Mouse (Mus musculus) liver, adult 2 months (tissue): ENCODE measurements at regions not wholly inside any gene's neighbourhood (a gene's known extent, or its start where the extent isn't known, plus 50 kb on each side); places are given as distances from the start of the nearest gene placed in this dataset.

Experiments used
- DNase-seq: peaks from one replicate; pipeline ENCODE4 v3.0.0-alpha.2; 2011; ENCODE audit warnings: low read depth, low spot score; ENCODE audit errors: extremely low read depth
- H3K27ac ChIP-seq: fragments of 200-500 bp; replicated peaks from 2 replicates; pipeline ENCODE4 v1.5.1; 2012; ENCODE audit warnings: low read depth, mild to moderate bottlenecking, control low read depth, inconsistent platforms, low read length; ENCODE audit not compliant: insufficient read depth
- H3K27me3 ChIP-seq: fragments of 200-500 bp; 2 replicates; pipeline ENCODE4 v1.6.1; 2012; ENCODE audit warnings: mild to moderate bottlenecking, moderate library complexity, low read length, inconsistent platforms; ENCODE audit not compliant: control insufficient read depth, insufficient read depth
- H3K36me3 ChIP-seq: fragments of 200-500 bp; 2 replicates; pipeline ENCODE4 v1.6.1; 2012; ENCODE audit warnings: low read length, inconsistent platforms; ENCODE audit not compliant: control insufficient read depth, insufficient read depth
- H3K4me1 ChIP-seq: fragments of 200-500 bp; 2 replicates; pipeline ENCODE4 v1.6.1; 2011; ENCODE audit warnings: low read length; ENCODE audit not compliant: control insufficient read depth, insufficient read depth
- H3K4me3 ChIP-seq: fragments of 200-500 bp; 2 replicates; pipeline ENCODE4 v1.5.1; 2011; ENCODE audit warnings: low read depth, mild to moderate bottlenecking, control low read depth, low read length, moderate library complexity; ENCODE audit not compliant: insufficient read depth
- H3K79me2 ChIP-seq: fragments of 200-500 bp; 2 replicates; pipeline ENCODE4 v1.6.1; 2012; ENCODE audit warnings: inconsistent platforms, mild to moderate bottlenecking, low read length, moderate library complexity; ENCODE audit not compliant: control insufficient read depth, insufficient read depth
- H3K9ac ChIP-seq: fragments of 200-500 bp; 2 replicates; pipeline ENCODE4 v1.6.1; 2012; ENCODE audit warnings: low read depth, mild to moderate bottlenecking, control low read depth, inconsistent platforms, low read length
- CTCF ChIP-seq: fragments of 200-500 bp; IDR thresholded peaks from 2 replicates; pipeline ENCODE4 v1.5.1; 2011; ENCODE audit warnings: low read depth, low read length, control low read depth
- POLR2A ChIP-seq: fragments of 200-500 bp; IDR thresholded peaks from 2 replicates; pipeline ENCODE4 v1.6.1; 2011; ENCODE audit warnings: low read length, control low read depth; ENCODE audit not compliant: insufficient read depth; ENCODE audit errors: extremely low read depth
- WGBS: fragments of 180-500 bp; shearing (Covaris S2); methylation state at CpG from one replicate; pipeline ENCODE4 v1.1.7; 2018; 5-methylcytosine and 5-hydroxymethylcytosine counted together

DNA sequence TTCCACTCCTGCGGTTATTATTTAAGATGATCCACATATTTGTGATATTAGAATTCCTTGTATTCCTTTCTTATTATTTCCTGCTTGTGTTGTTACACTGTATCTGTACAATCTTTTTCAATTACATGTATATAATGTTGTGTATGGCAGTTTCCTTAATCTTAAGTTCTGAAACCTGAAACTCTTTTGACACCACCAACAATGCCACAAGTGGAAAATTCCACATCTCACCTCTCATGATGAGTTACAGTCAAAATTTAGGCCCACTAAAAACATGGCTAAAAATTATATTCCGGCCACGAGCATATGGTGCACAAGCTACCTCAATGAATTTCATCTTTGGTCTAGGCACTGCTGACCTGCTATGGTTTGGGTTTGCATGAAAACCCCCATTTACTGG lies 85.9 kb downstream of the 1700129C05Rik start:
- H3K9ac ChIP-seq: no peak overlapping the region
- no peaks in the 10 kb centered on the region for H3K27me3 ChIP-seq
- 94% methylated on average over 3 of the region's 3 CpGs for WGBS
- no peaks in the 10 kb centered on the region for H3K4me1 ChIP-seq
- no peaks in the 10 kb centered on the region for H3K79me2 ChIP-seq
- H3K27ac ChIP-seq: no peak overlapping the region
- TF ChIP-seq POLR2A (no peak), CTCF (no peak)
- no peaks in the 10 kb centered on the region for H3K36me3 ChIP-seq
- no peak for DNase-seq
- no peak overlapping the region for H3K4me3 ChIP-seq

DNA sequence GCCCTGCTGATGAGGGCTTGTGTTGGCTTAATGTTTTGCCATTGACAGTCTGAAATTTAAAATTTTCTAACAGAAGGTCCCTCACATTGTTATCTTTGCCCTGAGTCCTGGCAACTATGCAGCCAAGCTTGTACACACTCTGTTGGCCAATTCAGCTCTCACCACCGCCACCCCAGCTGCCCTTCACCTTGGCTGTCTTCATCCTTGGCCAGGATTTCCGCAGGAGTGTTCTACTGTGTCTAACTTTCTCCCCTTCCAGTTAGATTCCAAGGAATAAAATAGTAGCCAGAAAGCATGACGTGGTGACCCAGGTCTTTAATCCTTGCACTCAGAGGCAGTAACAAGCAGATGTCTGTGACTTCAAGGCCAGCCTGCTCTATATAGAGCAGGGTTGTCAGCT lies 87.4 kb downstream of the 1700129C05Rik start:
- H3K79me2 ChIP-seq: no peaks in the 10 kb centered on the region
- no peak for DNase-seq
- WGBS: 69% methylated on average over 3 of the region's 3 CpGs
- no peak for TF ChIP-seq POLR2A
- TF ChIP-seq CTCF: no peak
- no peaks in the 10 kb centered on the region for H3K36me3 ChIP-seq
- H3K27ac ChIP-seq: no peak overlapping the region
- no peaks in the 10 kb centered on the region for H3K4me1 ChIP-seq
- no peak overlapping the region for H3K9ac ChIP-seq
- H3K27me3 ChIP-seq: no peaks in the 10 kb centered on the region
- no peak overlapping the region for H3K4me3 ChIP-seq

DNA sequence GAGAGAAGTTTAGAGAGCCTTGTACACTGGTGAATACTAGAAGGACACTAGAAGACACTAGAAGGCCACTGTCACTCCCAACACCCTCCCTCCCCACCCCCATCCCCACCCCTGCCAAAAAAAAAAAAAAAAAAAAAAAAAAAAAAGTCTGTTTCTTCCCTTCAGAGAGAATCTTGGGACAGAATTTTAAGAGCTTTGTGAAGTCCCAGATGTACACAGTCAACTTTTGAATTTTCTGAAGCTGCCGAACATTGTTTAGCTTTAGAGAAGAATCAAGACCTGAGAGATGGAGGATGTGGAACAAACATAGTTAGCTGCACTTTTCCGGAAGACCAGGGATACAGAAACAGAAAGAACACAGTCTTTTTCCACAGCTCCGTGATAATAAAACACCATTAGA lies 90.3 kb downstream of the 1700129C05Rik start:
- 84% methylated on average over 3 of the region's 3 CpGs for WGBS
- Histone ChIP-seq H3K27me3 (no peaks in the 10 kb centered on the region), H3K27ac (no peak overlapping the region), H3K79me2 (no peaks in the 10 kb centered on the region), H3K36me3 (no peaks in the 10 kb centered on the region), H3K4me3 (no peak overlapping the region), H3K4me1 (no peaks in the 10 kb centered on the region), H3K9ac (no peak overlapping the region)
- TF ChIP-seq CTCF: no peak
- TF ChIP-seq POLR2A: no peak
- no peak for DNase-seq

GRCm38 (mm10) chr14:59051478-59051879 lies 91.2 kb downstream of the 1700129C05Rik start:
- no peaks in the 10 kb centered on the region for H3K79me2 ChIP-seq
- H3K36me3 ChIP-seq: no peaks in the 10 kb centered on the region
- WGBS: 63% methylated on average over 6 of the region's 6 CpGs
- no peaks in the 10 kb centered on the region for H3K4me1 ChIP-seq
- no peak overlapping the region for H3K27ac ChIP-seq
- H3K27me3 ChIP-seq: no peaks in the 10 kb centered on the region
- no peak overlapping the region for H3K9ac ChIP-seq
- TF ChIP-seq POLR2A (no peak), CTCF (no peak)
- H3K4me3 ChIP-seq: no peak overlapping the region
- DNase-seq: no peak

GRCm38 (mm10) chr14:59045687-59046086 lies 97.0 kb downstream of the 1700129C05Rik start:
- H3K9ac ChIP-seq: no peak overlapping the region
- H3K4me3 ChIP-seq: no peak overlapping the region
- H3K27ac ChIP-seq: no peak overlapping the region
- H3K79me2 ChIP-seq: no peaks in the 10 kb centered on the region
- WGBS: 77% methylated on average over 7 of the region's 7 CpGs
- TF ChIP-seq POLR2A (no peak), CTCF (no peak)
- no peaks in the 10 kb centered on the region; the same call in 1 of the 2 replicates for H3K4me1 ChIP-seq
- DNase-seq: no peak
- H3K36me3 ChIP-seq: no peaks in the 10 kb centered on the region
- H3K27me3 ChIP-seq: no peaks in the 10 kb centered on the region

GRCm38 (mm10) chr14:59045235-59045634 lies 97.5 kb downstream of the 1700129C05Rik start:
- H3K27me3 ChIP-seq: no peaks in the 10 kb centered on the region
- H3K79me2 ChIP-seq: no peaks in the 10 kb centered on the region
- no peaks in the 10 kb centered on the region; the same call in 1 of the 2 replicates for H3K4me1 ChIP-seq
- no peak overlapping the region for H3K4me3 ChIP-seq
- TF ChIP-seq CTCF: no peak
- TF ChIP-seq POLR2A: no peak
- no peak for DNase-seq
- H3K27ac ChIP-seq: no peak overlapping the region
- no peak overlapping the region for H3K9ac ChIP-seq
- WGBS: 90% methylated on average over 7 of the region's 7 CpGs
- no peaks in the 10 kb centered on the region for H3K36me3 ChIP-seq
